Mouse (Mus musculus): ENCODE measurements around the gene Fras1.

- TF ChIP-seq CTCF (IDR thresholded peaks at IDR 0.05; ENCODE audit: low read depth) (no peak), EP300 (IDR thresholded peaks at IDR 0.05; ENCODE audit: low read depth) (no peak)
These were observed 9.8 kb upstream of the Fras1 start for GRCm38 (mm10) chr5:96363950-96364349.

All from heart, postnatal 0 days (tissue).